Mouse (Mus musculus) liver, postnatal 0 days (tissue): ENCODE data around the gene Irf3.

Experiments
- CTCF ChIP-seq: sonication (generic); IDR thresholded peaks from 2 replicates; pipeline ENCODE4 v1.5.1; 2016; ENCODE audit warnings: antibody characterized with exemption, low read depth
- EP300 ChIP-seq: IDR thresholded peaks from 2 replicates; pipeline ENCODE4 v1.6.1; 2016; ENCODE audit warnings: antibody characterized with exemption, low read depth, mild to moderate bottlenecking

- TF ChIP-seq CTCF = no peak
- no peak for TF ChIP-seq EP300
Measured at GRCm38 (mm10) chr7:45033722-45034359, 36.4 kb downstream of the Irf3 start.
